Mouse (Mus musculus): ENCODE measurements at regions not wholly inside any gene's neighbourhood (a gene's known extent, or its start where the extent isn't known, plus 50 kb on each side); places are given as distances from the start of the nearest gene placed in this dataset.

GRCm38 (mm10) chr11:52541210-52541609, 145.0 kb downstream of the 9530068E07Rik start:
- no peak for DNase-seq (ENCODE audit: low read depth, low spot score)

GRCm38 (mm10) chr11:52551451-52551850, 155.2 kb downstream of the 9530068E07Rik start:
- DNase-seq (ENCODE audit: low read depth, low spot score), result no peak

GRCm38 (mm10) chr11:52552860-52553259, 156.6 kb downstream of the 9530068E07Rik start:
- no peak for DNase-seq (ENCODE audit: low read depth, low spot score)

- DNase-seq (ENCODE audit: low read depth, low spot score), result no peak
Measured at GRCm38 (mm10) chr11:52557836-52558235, 161.6 kb downstream of the 9530068E07Rik start.

- DNase-seq (ENCODE audit: low read depth, low spot score), result no peak
Measured at GRCm38 (mm10) chr11:52558782-52559181, 162.6 kb downstream of the 9530068E07Rik start.

- DNase-seq (ENCODE audit: low read depth, low spot score), result no peak
Measured at GRCm38 (mm10) chr11:52561281-52561680, 165.1 kb downstream of the 9530068E07Rik start.

GRCm38 (mm10) chr11:52565457-52565856, 169.2 kb downstream of the 9530068E07Rik start:
- no peak for DNase-seq (ENCODE audit: low read depth, low spot score)

GRCm38 (mm10) chr11:52566026-52566425, 169.8 kb downstream of the 9530068E07Rik start:
- DNase-seq (ENCODE audit: low read depth, low spot score), result no peak

- DNase-seq (ENCODE audit: low read depth, low spot score), result no peak
Measured at GRCm38 (mm10) chr11:52567945-52568687, 171.9 kb downstream of the 9530068E07Rik start.

GRCm38 (mm10) chr11:52568794-52569193, 172.6 kb downstream of the 9530068E07Rik start:
- DNase-seq (ENCODE audit: low read depth, low spot score), result no peak

GRCm38 (mm10) chr11:52569759-52570158, 173.5 kb downstream of the 9530068E07Rik start:
- no peak for DNase-seq (ENCODE audit: low read depth, low spot score)

GRCm38 (mm10) chr11:52578471-52578870, 182.2 kb downstream of the 9530068E07Rik start:
- DNase-seq (ENCODE audit: low read depth, low spot score), result no peak

- no peak for DNase-seq (ENCODE audit: low read depth, low spot score)
Measured at GRCm38 (mm10) chr11:52579764-52580377, 183.6 kb downstream of the 9530068E07Rik start.

- DNase-seq (ENCODE audit: low read depth, low spot score), result no peak
Measured at GRCm38 (mm10) chr11:52591596-52592180, 172.7 kb upstream of the Fstl4 start.

GRCm38 (mm10) chr11:52594092-52594491, 170.3 kb upstream of the Fstl4 start:
- DNase-seq (ENCODE audit: low read depth, low spot score), result no peak

GRCm38 (mm10) chr11:52601196-52601595, 163.2 kb upstream of the Fstl4 start:
- no peak for DNase-seq (ENCODE audit: low read depth, low spot score)

GRCm38 (mm10) chr11:52602061-52602561, 162.3 kb upstream of the Fstl4 start:
- DNase-seq (ENCODE audit: low read depth, low spot score), result no peak

- no peak for DNase-seq (ENCODE audit: low read depth, low spot score)
Measured at GRCm38 (mm10) chr11:52602796-52603195, 161.6 kb upstream of the Fstl4 start.

GRCm38 (mm10) chr11:52610681-52611165, 153.7 kb upstream of the Fstl4 start:
- no peak for DNase-seq (ENCODE audit: low read depth, low spot score)

- no peak for DNase-seq (ENCODE audit: low read depth, low spot score)
Measured at GRCm38 (mm10) chr11:52615622-52616021, 148.8 kb upstream of the Fstl4 start.

GRCm38 (mm10) chr11:52618646-52619045, 145.8 kb upstream of the Fstl4 start:
- DNase-seq (ENCODE audit: low read depth, low spot score), result no peak

- no peak for DNase-seq (ENCODE audit: low read depth, low spot score)
Measured at GRCm38 (mm10) chr11:52622861-52623260, 141.6 kb upstream of the Fstl4 start.

All from embryo, embryonic 11.5 days (tissue).